Mouse (Mus musculus): ENCODE measurements around the gene Pold4. TPM values are rescaled to one million over a fixed set of nuclear protein-coding genes. Genes with fewer than 3 reads are reported as not detected.

The Pold4 gene
- polyA plus RNA-seq, 1 experiment, result 117 TPM

GRCm38 (mm10) chr19:4230415-4230814 is 1.3 kb upstream of the Pold4 start:
- H3K4me3 ChIP-seq (ENCODE audit: control insufficient read depth, insufficient read depth, low read length), result no peak overlapping the region

GRCm38 (mm10) chr19:4232186-4232572 is 480 bp downstream of the Pold4 start:
- Histone ChIP-seq H3K27ac (ENCODE audit: control insufficient read depth, insufficient read depth, low read length) (peak overlapping the region; percentile 35), H3K4me3 (ENCODE audit: control insufficient read depth, insufficient read depth, low read length) (peak overlapping the region; percentile 77), H3K4me1 (replicated peaks; ENCODE audit: control insufficient read depth, insufficient read depth, low read length) (peaks cover 22% of the 10 kb centered on the region), H3K36me3 (ENCODE audit: control insufficient read depth, insufficient read depth, low read length) (no peaks in the 10 kb centered on the region), H3K27me3 (ENCODE audit: control insufficient read depth, insufficient read depth, low read length) (no peaks in the 10 kb centered on the region)
- no peak for TF ChIP-seq CTCF (IDR thresholded peaks at IDR 0.05; ENCODE audit: borderline replicate concordance, control insufficient read depth, extremely low read depth, insufficient read depth, low read length, poor library complexity)
- no peak for TF ChIP-seq POLR2A (IDR thresholded peaks at IDR 0.05; ENCODE audit: control insufficient read depth, extremely low read depth, insufficient read depth, low read length, poor library complexity)
- no peak for DNase-seq
- WGBS, result 0% methylated on average over 2 of the region's 2 CpGs

More at GRCm38 (mm10) chr19:4230415-4230814, 1.3 kb upstream of the Pold4 start:
- WGBS, result 84% methylated on average over 8 of the region's 8 CpGs
- DNase-seq, result no peak
- H3K4me1 ChIP-seq (replicated peaks; ENCODE audit: control insufficient read depth, insufficient read depth, low read length), result peaks cover 27% of the 10 kb centered on the region
- no peak overlapping the region for H3K27ac ChIP-seq (ENCODE audit: control insufficient read depth, insufficient read depth, low read length)
- TF ChIP-seq POLR2A (IDR thresholded peaks at IDR 0.05; ENCODE audit: control insufficient read depth, extremely low read depth, insufficient read depth, low read length, poor library complexity) (no peak), CTCF (IDR thresholded peaks at IDR 0.05; ENCODE audit: borderline replicate concordance, control insufficient read depth, extremely low read depth, insufficient read depth, low read length, poor library complexity) (no peak)
- no peaks in the 10 kb centered on the region for H3K27me3 ChIP-seq (ENCODE audit: control insufficient read depth, insufficient read depth, low read length)
- H3K36me3 ChIP-seq (ENCODE audit: control insufficient read depth, insufficient read depth, low read length), result no peaks in the 10 kb centered on the region

GRCm38 (mm10) chr19:4232651-4233050 is 952 bp downstream of the Pold4 start:
- Histone ChIP-seq H3K4me3 (ENCODE audit: control insufficient read depth, insufficient read depth, low read length) (no peak overlapping the region), H3K27ac (ENCODE audit: control insufficient read depth, insufficient read depth, low read length) (no peak overlapping the region)
- WGBS, result 85% methylated on average over 7 of the region's 7 CpGs

GRCm38 (mm10) chr19:4234548-4234947 is 2.8 kb downstream of the Pold4 start:
- no peak for DNase-seq
- no peak for TF ChIP-seq CTCF (IDR thresholded peaks at IDR 0.05; ENCODE audit: borderline replicate concordance, control insufficient read depth, extremely low read depth, insufficient read depth, low read length, poor library complexity)
- TF ChIP-seq POLR2A (IDR thresholded peaks at IDR 0.05; ENCODE audit: control insufficient read depth, extremely low read depth, insufficient read depth, low read length, poor library complexity), result no peak
- Histone ChIP-seq H3K4me1 (replicated peaks; ENCODE audit: control insufficient read depth, insufficient read depth, low read length) (peaks cover 12% of the 10 kb centered on the region), H3K27me3 (ENCODE audit: control insufficient read depth, insufficient read depth, low read length) (no peaks in the 10 kb centered on the region), H3K4me3 (ENCODE audit: control insufficient read depth, insufficient read depth, low read length) (no peak overlapping the region), H3K36me3 (ENCODE audit: control insufficient read depth, insufficient read depth, low read length) (no peaks in the 10 kb centered on the region), H3K27ac (ENCODE audit: control insufficient read depth, insufficient read depth, low read length) (no peak overlapping the region)
- 93% methylated on average over 4 of the region's 4 CpGs for WGBS

More at GRCm38 (mm10) chr19:4232651-4233050, 952 bp downstream of the Pold4 start:
- peaks cover 18% of the 10 kb centered on the region for H3K4me1 ChIP-seq (replicated peaks; ENCODE audit: control insufficient read depth, insufficient read depth, low read length)
- DNase-seq, result no peak
- H3K27me3 ChIP-seq (ENCODE audit: control insufficient read depth, insufficient read depth, low read length), result no peaks in the 10 kb centered on the region
- TF ChIP-seq CTCF (IDR thresholded peaks at IDR 0.05; ENCODE audit: borderline replicate concordance, control insufficient read depth, extremely low read depth, insufficient read depth, low read length, poor library complexity), result no peak
- TF ChIP-seq POLR2A (IDR thresholded peaks at IDR 0.05; ENCODE audit: control insufficient read depth, extremely low read depth, insufficient read depth, low read length, poor library complexity), result no peak
- H3K36me3 ChIP-seq (ENCODE audit: control insufficient read depth, insufficient read depth, low read length), result no peaks in the 10 kb centered on the region

- Histone ChIP-seq H3K27me3 (ENCODE audit: control insufficient read depth, insufficient read depth, low read length) (no peaks in the 10 kb centered on the region), H3K27ac (ENCODE audit: control insufficient read depth, insufficient read depth, low read length) (no peak overlapping the region), H3K4me3 (ENCODE audit: control insufficient read depth, insufficient read depth, low read length) (no peak overlapping the region), H3K4me1 (replicated peaks; ENCODE audit: control insufficient read depth, insufficient read depth, low read length) (no peaks in the 10 kb centered on the region), H3K36me3 (ENCODE audit: control insufficient read depth, insufficient read depth, low read length) (no peaks in the 10 kb centered on the region)
- DNase-seq, result no peak
- WGBS, result 81% methylated on average over 8 of the region's 8 CpGs
- TF ChIP-seq CTCF (IDR thresholded peaks at IDR 0.05; ENCODE audit: borderline replicate concordance, control insufficient read depth, extremely low read depth, insufficient read depth, low read length, poor library complexity), result no peak
- TF ChIP-seq POLR2A (IDR thresholded peaks at IDR 0.05; ENCODE audit: control insufficient read depth, extremely low read depth, insufficient read depth, low read length, poor library complexity), result no peak
Observed at GRCm38 (mm10) chr19:4240247-4240668, 8.6 kb downstream of the Pold4 start.

- no peaks in the 10 kb centered on the region for H3K27me3 ChIP-seq (ENCODE audit: control insufficient read depth, insufficient read depth, low read length)
- DNase-seq, result no peak
Observed at GRCm38 (mm10) chr19:4242416-4242815, 10.7 kb downstream of the Pold4 start.

GRCm38 (mm10) chr19:4244775-4245174 is 13.1 kb downstream of the Pold4 start:
- DNase-seq, result no peak
- H3K27me3 ChIP-seq (ENCODE audit: control insufficient read depth, insufficient read depth, low read length), result no peaks in the 10 kb centered on the region
- no peak overlapping the region for H3K4me3 ChIP-seq (ENCODE audit: control insufficient read depth, insufficient read depth, low read length)
- no peak for TF ChIP-seq POLR2A (IDR thresholded peaks at IDR 0.05; ENCODE audit: control insufficient read depth, extremely low read depth, insufficient read depth, low read length, poor library complexity)
- TF ChIP-seq CTCF (IDR thresholded peaks at IDR 0.05; ENCODE audit: borderline replicate concordance, control insufficient read depth, extremely low read depth, insufficient read depth, low read length, poor library complexity), result no peak
- 91% methylated on average over 6 of the region's 6 CpGs for WGBS
- H3K36me3 ChIP-seq (ENCODE audit: control insufficient read depth, insufficient read depth, low read length), result no peaks in the 10 kb centered on the region
- H3K27ac ChIP-seq (ENCODE audit: control insufficient read depth, insufficient read depth, low read length), result no peak overlapping the region
- no peaks in the 10 kb centered on the region for H3K4me1 ChIP-seq (replicated peaks; ENCODE audit: control insufficient read depth, insufficient read depth, low read length)

More at GRCm38 (mm10) chr19:4242416-4242815, 10.7 kb downstream of the Pold4 start:
- no peak overlapping the region for H3K27ac ChIP-seq (ENCODE audit: control insufficient read depth, insufficient read depth, low read length)
- WGBS, result 81% methylated on average over 3 of the region's 3 CpGs
- TF ChIP-seq POLR2A (IDR thresholded peaks at IDR 0.05; ENCODE audit: control insufficient read depth, extremely low read depth, insufficient read depth, low read length, poor library complexity) (no peak), CTCF (IDR thresholded peaks at IDR 0.05; ENCODE audit: borderline replicate concordance, control insufficient read depth, extremely low read depth, insufficient read depth, low read length, poor library complexity) (no peak)
- no peak overlapping the region for H3K4me3 ChIP-seq (ENCODE audit: control insufficient read depth, insufficient read depth, low read length)
- H3K4me1 ChIP-seq (replicated peaks; ENCODE audit: control insufficient read depth, insufficient read depth, low read length), result no peaks in the 10 kb centered on the region
- no peaks in the 10 kb centered on the region for H3K36me3 ChIP-seq (ENCODE audit: control insufficient read depth, insufficient read depth, low read length)

All from thymus, adult 2 months (tissue).